Mouse (Mus musculus): ENCODE results near the gene Urod. TPM values are rescaled to one million over a fixed set of nuclear protein-coding genes. Genes with fewer than 3 reads are reported as not detected.

Urod gene
- 54.1 and 54.6 TPM in 2 replicates for polyA plus RNA-seq (2011; ENCODE audit: insufficient read length, low read depth, missing spikeins)

DNA sequence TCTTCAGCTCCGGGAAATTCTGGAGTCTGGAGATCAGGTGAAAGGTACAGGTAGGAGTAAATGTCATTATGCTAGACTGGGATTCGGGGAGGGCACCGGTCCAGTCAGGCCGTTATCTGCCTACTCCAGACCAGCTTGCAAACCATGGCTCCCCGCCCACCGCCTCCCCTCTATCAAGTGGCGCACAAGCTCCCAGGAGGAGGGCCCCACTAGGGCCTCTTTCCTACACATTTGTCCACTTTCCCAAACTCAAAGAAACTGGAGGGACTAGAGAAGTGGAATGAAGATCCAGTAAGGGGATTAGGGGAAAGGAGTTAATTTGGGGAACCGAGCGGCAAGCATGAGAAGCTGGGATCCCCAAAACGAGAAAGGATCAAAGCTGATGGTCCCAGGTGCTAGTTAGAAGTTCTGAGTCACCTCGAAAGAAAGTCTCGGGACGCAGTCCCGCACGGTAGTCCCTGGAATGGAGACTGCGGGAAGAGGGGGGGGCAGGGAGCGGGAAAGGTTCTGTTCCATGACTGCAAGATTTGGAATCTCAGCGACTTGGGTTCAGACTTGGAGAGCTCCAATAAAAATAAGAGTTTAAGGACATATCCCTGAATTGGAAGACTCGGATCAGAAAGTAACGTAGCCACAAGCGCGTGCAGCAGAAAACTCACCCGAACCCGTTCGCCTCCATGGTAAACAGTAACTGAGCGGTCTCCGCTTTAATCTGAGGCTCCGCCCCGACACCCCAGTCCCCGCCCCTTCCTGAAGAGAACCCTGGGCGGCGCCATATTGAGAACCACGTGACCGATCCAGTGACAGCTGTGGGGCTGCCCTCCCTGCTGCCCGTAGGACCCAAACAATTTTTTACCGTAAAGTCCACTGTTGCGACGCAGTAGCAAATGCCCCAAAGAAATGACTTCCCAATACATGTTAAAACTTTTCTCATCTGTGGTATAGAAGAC lies at the start of gene Urod:
Gene Urod, minus strand, starts transcription at position 742 of the 950 bp plus-strand sequence.
- H3K4me1 ChIP-seq (ENCODE audit: control insufficient read depth, insufficient read depth, low read length): peaks cover 3% of the 10 kb centered on the region; the same call in 1 of the 2 replicates
- no peak within 1 kb of the TSS for H3K27ac ChIP-seq (ENCODE audit: insufficient read depth, low read length)
- peak within 1 kb of the TSS; percentile 83 for H3K4me3 ChIP-seq (ENCODE audit: insufficient read depth, low read length)
- peak; percentile 74 for TF ChIP-seq POLR2A (IDR thresholded peaks at IDR 0.05; ENCODE audit: low read depth, low read length)
- TF ChIP-seq CTCF (IDR thresholded peaks at IDR 0.05; ENCODE audit: borderline replicate concordance, insufficient read depth, low read length): no peak

DNA sequence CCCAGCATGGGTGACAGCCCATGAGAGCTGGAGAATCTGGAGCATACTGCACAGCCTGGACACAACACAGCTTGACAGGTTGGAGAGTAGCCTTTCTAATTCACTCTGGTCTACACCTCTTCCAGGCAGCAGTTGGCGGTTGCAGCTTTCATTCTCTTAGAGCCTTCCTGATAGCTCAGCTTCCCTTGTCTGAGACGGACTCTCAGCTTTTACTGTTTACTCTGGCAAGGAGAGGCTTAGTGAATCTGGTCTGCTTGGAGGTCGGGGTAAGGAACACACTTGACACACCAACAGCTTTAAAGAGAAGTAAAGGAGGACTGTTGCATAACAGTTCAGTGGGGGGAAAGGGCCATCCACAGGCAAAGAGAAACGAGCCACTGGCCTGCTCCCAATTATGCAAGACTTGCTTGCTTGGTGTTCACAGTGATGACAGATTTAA lies 47.1 kb upstream of the Urod start:
- Histone ChIP-seq H3K4me3 (ENCODE audit: insufficient read depth, low read length) (no peak overlapping the region), H3K4me1 (ENCODE audit: control insufficient read depth, insufficient read depth, low read length) (peaks cover 4% of the 10 kb centered on the region; the same call in 1 of the 2 replicates), H3K27ac (ENCODE audit: insufficient read depth, low read length) (no peak overlapping the region)
- no peak for TF ChIP-seq CTCF (IDR thresholded peaks at IDR 0.05; ENCODE audit: borderline replicate concordance, insufficient read depth, low read length)
- TF ChIP-seq POLR2A (IDR thresholded peaks at IDR 0.05; ENCODE audit: low read depth, low read length): no peak

DNA sequence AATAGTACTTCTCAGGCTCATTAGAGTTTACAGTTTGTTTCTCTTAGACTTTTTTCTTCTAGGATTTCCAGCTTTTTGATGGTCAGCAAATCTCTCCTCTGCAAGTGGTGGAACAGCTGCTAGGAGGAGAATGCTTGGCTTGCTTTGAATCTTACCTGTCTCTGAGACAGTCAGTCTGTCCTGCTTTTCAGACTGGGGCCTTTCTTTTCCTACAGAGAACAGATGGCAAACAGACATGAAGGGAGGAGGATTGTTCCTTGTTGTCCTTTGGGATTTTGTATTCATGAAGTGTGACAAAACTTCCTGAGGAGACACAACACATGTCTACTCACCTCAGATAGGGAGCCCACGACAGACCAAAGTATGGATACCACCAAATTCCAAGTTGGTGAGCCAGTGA lies 46.6 kb upstream of the Urod start:
- H3K27ac ChIP-seq (ENCODE audit: insufficient read depth, low read length): no peak overlapping the region

DNA sequence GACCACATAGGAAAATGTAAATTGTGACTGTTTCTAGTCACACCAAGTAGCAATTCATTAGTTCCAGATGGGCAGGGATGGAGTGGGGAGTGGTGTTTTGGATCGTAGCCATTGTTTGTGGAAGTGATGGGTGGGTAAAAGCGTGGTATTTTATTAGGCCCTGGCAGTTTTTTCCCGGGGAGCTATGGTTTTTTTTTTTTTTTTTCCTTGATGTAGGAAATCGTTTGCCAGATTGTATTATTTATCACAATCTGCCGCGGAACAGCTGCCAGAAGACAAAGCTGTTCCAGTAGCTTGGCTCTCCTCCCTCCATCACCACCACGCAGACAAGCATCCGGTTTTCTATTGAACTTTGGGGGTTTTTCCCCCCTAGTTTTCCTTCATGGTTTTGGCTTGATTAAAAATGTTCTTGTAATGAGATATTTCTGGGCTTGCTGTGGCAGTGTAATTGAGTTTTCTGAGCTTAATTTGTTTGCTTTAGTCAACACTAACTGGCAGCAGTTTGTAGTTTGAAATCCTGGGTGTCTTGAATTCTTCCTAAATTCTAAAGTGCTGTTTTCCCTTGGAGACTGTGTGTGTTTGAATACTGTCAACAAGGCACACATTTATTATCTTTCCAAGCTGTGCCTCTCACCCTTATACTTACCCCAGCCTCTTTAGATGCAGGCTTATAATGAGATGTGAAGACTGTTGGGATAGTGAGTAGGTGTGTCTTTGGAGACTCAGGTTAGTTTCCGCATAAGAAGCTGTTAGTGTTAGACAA lies 45.9 kb upstream of the Urod start:
- TF ChIP-seq POLR2A (IDR thresholded peaks at IDR 0.05; ENCODE audit: low read depth, low read length) (no peak), CTCF (IDR thresholded peaks at IDR 0.05; ENCODE audit: borderline replicate concordance, insufficient read depth, low read length) (no peak)
- Histone ChIP-seq H3K27ac (ENCODE audit: insufficient read depth, low read length) (0 out of 2 replicates have a peak overlapping the region, but pooled peaks have one; percentile 13), H3K4me3 (ENCODE audit: insufficient read depth, low read length) (no peak overlapping the region), H3K4me1 (ENCODE audit: control insufficient read depth, insufficient read depth, low read length) (peaks cover 4% of the 10 kb centered on the region; the same call in 1 of the 2 replicates)

More for the DNA sequence above, 46.6 kb upstream of the Urod start:
- peaks cover 4% of the 10 kb centered on the region; the same call in 1 of the 2 replicates for H3K4me1 ChIP-seq (ENCODE audit: control insufficient read depth, insufficient read depth, low read length)
- no peak overlapping the region for H3K4me3 ChIP-seq (ENCODE audit: insufficient read depth, low read length)
- TF ChIP-seq POLR2A (IDR thresholded peaks at IDR 0.05; ENCODE audit: low read depth, low read length) (no peak), CTCF (IDR thresholded peaks at IDR 0.05; ENCODE audit: borderline replicate concordance, insufficient read depth, low read length) (no peak)

DNA sequence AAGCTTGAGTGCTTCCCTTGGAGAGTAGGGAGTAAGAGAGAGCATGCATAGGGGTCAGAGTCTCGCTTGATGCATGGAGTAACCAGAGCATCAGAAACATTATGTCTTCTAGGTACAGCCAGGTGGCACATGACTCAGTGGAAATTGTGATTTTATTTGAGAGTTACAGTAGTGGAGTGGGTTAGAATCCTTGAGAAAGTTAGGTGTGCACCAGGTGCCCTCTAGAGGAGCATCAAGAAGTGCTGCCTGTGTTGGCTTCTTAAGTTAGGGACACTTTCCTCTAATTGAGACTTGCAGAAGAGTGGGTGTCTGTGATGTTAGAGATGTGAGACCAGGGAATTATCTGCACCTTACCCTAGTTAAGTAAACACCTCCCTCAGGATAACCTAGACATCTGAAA lies 36.9 kb upstream of the Urod start:
- H3K4me3 ChIP-seq (ENCODE audit: insufficient read depth, low read length): no peak overlapping the region
- no peaks in the 10 kb centered on the region for H3K4me1 ChIP-seq (ENCODE audit: control insufficient read depth, insufficient read depth, low read length)
- H3K27ac ChIP-seq (ENCODE audit: insufficient read depth, low read length): no peak overlapping the region
- TF ChIP-seq CTCF (IDR thresholded peaks at IDR 0.05; ENCODE audit: borderline replicate concordance, insufficient read depth, low read length) (no peak), POLR2A (IDR thresholded peaks at IDR 0.05; ENCODE audit: low read depth, low read length) (no peak)

DNA sequence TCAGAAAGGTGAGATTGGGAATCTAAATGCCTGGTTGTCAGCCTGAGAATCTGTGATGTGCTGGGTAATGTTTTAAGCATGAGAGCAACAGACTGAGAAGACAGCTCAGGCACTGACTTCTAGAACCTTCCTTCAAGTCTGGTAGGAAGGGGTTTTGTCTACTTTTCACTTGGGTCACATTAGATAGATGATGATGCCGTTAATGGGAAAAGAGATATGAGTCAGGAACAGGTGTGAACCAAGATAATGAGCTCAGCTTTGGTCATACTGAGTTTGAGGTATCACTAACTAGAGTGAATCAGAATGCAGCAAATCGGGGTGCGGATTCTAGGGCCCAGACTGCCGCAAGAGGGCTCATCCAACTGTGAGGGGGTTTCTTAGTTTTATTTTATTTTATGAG lies 29.3 kb upstream of the Urod start:
- H3K4me3 ChIP-seq (ENCODE audit: insufficient read depth, low read length): no peak overlapping the region
- H3K27ac ChIP-seq (ENCODE audit: insufficient read depth, low read length): no peak overlapping the region
- TF ChIP-seq POLR2A (IDR thresholded peaks at IDR 0.05; ENCODE audit: low read depth, low read length) (no peak), CTCF (IDR thresholded peaks at IDR 0.05; ENCODE audit: borderline replicate concordance, insufficient read depth, low read length) (no peak)

DNA sequence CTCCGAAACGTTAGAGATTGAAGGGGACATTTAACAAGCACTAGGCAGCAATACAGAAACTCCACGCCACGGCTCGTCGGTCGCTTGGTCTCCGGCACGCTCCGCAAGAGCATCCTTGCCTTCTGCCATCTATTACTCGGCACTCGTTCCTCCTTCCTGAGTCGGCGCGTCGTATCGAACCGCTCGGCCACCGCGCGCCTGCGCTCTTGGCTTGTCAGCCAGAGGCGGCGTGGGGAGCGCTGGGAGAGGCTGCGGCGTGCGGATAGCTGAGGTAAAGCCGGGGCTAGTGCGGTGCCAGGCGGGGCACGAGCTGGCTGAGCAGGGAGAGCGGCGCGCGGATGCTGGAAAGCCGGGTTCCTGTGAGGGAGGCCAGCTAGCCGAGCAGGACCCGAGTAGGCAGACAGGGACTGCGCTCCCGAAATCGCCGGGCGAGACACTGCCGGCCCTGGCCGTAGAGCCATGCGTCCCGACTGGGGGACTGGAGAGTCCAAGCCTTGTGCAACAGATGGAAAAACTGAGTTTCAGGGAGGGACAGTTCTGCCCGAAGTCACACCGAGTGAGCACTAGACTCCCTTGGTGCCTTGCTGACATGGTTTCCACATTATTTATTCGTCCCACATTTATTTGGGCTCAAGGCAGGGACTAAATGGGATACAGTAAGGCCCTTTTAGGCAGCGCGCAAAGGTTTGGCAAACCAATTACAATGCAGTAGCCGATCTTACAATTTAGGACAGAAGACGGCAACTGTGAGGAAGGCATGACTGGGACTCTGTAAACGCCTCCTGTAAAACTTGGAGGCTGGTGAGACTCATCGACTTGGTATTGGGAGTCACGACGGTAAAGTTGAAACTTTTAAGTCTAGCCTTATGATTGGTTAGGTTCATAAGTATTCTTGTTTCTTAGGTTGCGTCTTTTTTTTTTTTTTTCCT lies 25.3 kb upstream of the Urod start, which contains the start of gene Eif2b3:
Gene Eif2b3, plus strand, starts transcription at position 197 of the 929 bp plus-strand sequence.
- Histone ChIP-seq H3K4me3 (ENCODE audit: insufficient read depth, low read length) (peak within 1 kb of the TSS; percentile 76), H3K27ac (ENCODE audit: insufficient read depth, low read length) (peak within 1 kb of the TSS; percentile 19), H3K4me1 (ENCODE audit: control insufficient read depth, insufficient read depth, low read length) (peaks cover 4% of the 10 kb centered on the region; the same call in 1 of the 2 replicates)
- TF ChIP-seq POLR2A (IDR thresholded peaks at IDR 0.05; ENCODE audit: low read depth, low read length) (no peak; the same call in none of the 2 replicates), CTCF (IDR thresholded peaks at IDR 0.05; ENCODE audit: borderline replicate concordance, insufficient read depth, low read length) (no peak)

More for the DNA sequence above, 29.3 kb upstream of the Urod start:
- peaks cover 4% of the 10 kb centered on the region; the same call in 1 of the 2 replicates for H3K4me1 ChIP-seq (ENCODE audit: control insufficient read depth, insufficient read depth, low read length)

DNA sequence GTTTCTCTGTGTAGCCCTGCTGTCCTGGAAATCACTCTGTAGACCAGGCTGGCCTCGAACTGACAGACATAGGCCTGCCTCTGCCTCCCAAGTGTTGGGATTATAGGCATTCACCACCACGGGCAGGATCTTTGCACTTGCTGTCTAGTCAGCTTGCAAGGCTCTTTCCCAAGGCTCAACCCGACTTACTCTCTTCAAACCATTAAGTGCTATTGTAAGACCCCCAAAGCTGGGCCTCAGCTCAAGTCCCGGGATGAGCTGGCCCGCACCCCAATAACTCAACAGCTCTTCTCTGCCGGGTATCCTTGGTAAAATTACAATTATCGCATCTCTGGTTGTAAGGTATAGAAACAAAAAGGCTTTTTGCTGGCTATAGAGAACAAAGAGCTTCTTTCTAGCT lies 24.1 kb upstream of the Urod start:
- peaks cover 4% of the 10 kb centered on the region; the same call in 1 of the 2 replicates for H3K4me1 ChIP-seq (ENCODE audit: control insufficient read depth, insufficient read depth, low read length)
- no peak overlapping the region for H3K27ac ChIP-seq (ENCODE audit: insufficient read depth, low read length)
- TF ChIP-seq CTCF (IDR thresholded peaks at IDR 0.05; ENCODE audit: borderline replicate concordance, insufficient read depth, low read length) (no peak), POLR2A (IDR thresholded peaks at IDR 0.05; ENCODE audit: low read depth, low read length) (no peak)
- no peak overlapping the region for H3K4me3 ChIP-seq (ENCODE audit: insufficient read depth, low read length)

Measured in embryonic fibroblast, embryonic 13.5 days (primary cell).